Mouse (Mus musculus) heart, embryonic 14.5 days (tissue): ENCODE data around the gene Irf2. TPM values are rescaled to one million over a fixed set of nuclear protein-coding genes. Genes with fewer than 3 reads are reported as not detected.

Experiments
- ATAC-seq: fragments of 200-750 bp; cut with Nextera tagmentation; 2 replicates; pipeline ENCODE4 v1.8.0; 2017; ENCODE audit warnings: low read depth, moderate TSS enrichment; ENCODE audit not compliant: insufficient number of reproducible peaks, insufficient read depth, low FRiP score
- H3K27ac ChIP-seq, 2 experiments: fragments of 200-500 bp in 1 of 2; fragments of 300-500 bp in 1 of 2; sonication (generic) in 1 of 2; replicated peaks in 1 of 2; 2 replicates each; pipeline ENCODE4 v1.5.1; 2012 to 2014; ENCODE audit warnings: low read depth in 2 of 2, low read length in 2 of 2, control low read depth in 1 of 2, mild to moderate bottlenecking in 1 of 2, mixed read lengths in 1 of 2; ENCODE audit not compliant: control insufficient read depth in 1 of 2, insufficient read depth in 1 of 2
- H3K27me3 ChIP-seq: fragments of 300-500 bp; sonication (generic); 2 replicates; pipeline ENCODE4 v1.6.1; 2014; ENCODE audit warnings: mild to moderate bottlenecking, low read length, control low read depth; ENCODE audit not compliant: control insufficient read depth, insufficient read depth
- H3K36me3 ChIP-seq: fragments of 300-500 bp; sonication (generic); 2 replicates; pipeline ENCODE4 v1.6.1; 2014; ENCODE audit warnings: mild to moderate bottlenecking, control low read depth, low read length, mixed read lengths; ENCODE audit not compliant: control insufficient read depth, insufficient read depth
- H3K4me1 ChIP-seq, 2 experiments: fragments of 200-500 bp in 1 of 2; fragments of 300-500 bp in 1 of 2; sonication (generic) in 1 of 2; 2 replicates each; pipeline ENCODE4 v1.6.1; 2012 to 2014; ENCODE audit warnings: low read length in 2 of 2, control low read depth in 1 of 2, mixed read lengths in 1 of 2; ENCODE audit not compliant: control insufficient read depth in 2 of 2, insufficient read depth in 2 of 2
- H3K4me2 ChIP-seq: fragments of 300-500 bp; sonication (generic); 2 replicates; pipeline ENCODE4 v1.6.1; 2014; ENCODE audit warnings: mild to moderate bottlenecking, low read length
- H3K4me3 ChIP-seq, 2 experiments: fragments of 200-500 bp in 1 of 2; fragments of 300-500 bp in 1 of 2; sonication (generic) in 1 of 2; 2 replicates each; pipeline ENCODE4 v1.5.1; 2012 to 2014; ENCODE audit warnings: low read length in 2 of 2, mild to moderate bottlenecking in 2 of 2, control low read depth in 1 of 2, low read depth in 1 of 2, moderate library complexity in 1 of 2; ENCODE audit not compliant: control insufficient read depth in 1 of 2, insufficient read depth in 1 of 2
- H3K9ac ChIP-seq: fragments of 300-500 bp; sonication (generic); 2 replicates; pipeline ENCODE4 v1.6.1; 2014; ENCODE audit warnings: mild to moderate bottlenecking, low read length
- H3K9me3 ChIP-seq: fragments of 300-500 bp; sonication (generic); 2 replicates; pipeline ENCODE4 v1.6.1; 2016; ENCODE audit warnings: low read length, control low read depth; ENCODE audit not compliant: control insufficient read depth
- WGBS: fragments of 180-500 bp; shearing (Covaris S2); extraction: QIAGEN DNeasy Blood & Tissue Kit; methylation state at CpG from one replicate; pipeline ENCODE4 v1.1.7; 2014; 5-methylcytosine and 5-hydroxymethylcytosine counted together
- polyA plus RNA-seq: library from polyadenylated mRNA; unstranded; fragments of >200 nt; fragmentation: Nextera tagmentation; extraction: Ambion mirVana; gene quantifications from 2 replicates; pipeline ENCODE4 v1.2.1, GENCODE M21; 2014

The Irf2 gene
- polyA plus RNA-seq, 1 experiment from 2014 or later: 16.5 TPM

DNA sequence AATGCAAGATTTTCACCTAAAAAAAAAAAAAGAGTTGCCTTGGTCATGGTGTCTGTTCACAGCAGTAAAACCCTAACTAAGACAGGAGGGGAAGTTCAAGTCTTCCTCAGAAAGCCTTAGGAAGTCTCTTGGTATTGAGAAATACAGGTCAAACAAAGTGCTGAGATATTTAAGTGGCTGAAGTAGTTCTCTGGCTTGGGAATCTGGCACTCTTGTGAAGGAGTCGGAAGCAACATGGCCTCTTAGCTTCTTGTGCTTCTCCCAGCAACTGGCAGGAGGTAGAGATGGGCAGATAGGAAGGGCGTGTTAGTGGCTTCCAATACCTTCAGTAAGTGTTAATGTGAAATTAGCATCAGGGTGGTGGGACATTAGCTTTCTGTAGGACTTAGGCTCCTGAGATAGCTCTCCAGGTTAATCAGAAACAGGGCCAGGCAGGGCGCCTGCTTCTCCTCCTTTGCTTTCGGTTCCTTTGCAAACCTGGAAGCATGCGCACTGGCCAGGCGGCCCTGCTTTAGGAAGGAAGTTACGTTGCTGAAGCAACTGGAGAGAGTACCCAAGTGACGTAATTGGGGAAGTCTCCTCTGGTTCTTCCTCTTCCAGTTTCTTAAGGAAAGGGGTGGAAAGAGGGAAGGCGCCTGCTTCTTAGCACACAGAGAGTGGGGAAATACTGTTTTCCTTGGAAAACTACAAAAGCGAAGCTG lies 38.4 kb downstream of the Irf2 start:
- Histone ChIP-seq H3K9ac (no peak overlapping the region), H3K36me3 (no peaks in the 10 kb centered on the region), H3K9me3 (no peaks in the 10 kb centered on the region), H3K4me2 (no peak overlapping the region), H3K4me1 (no peaks in the 10 kb centered on the region), H3K27ac (no peak overlapping the region), H3K4me3 (no peak overlapping the region), H3K27me3 (no peaks in the 10 kb centered on the region)
- WGBS: 83% methylated on average over 10 of the region's 10 CpGs
- ATAC-seq: no peak

DNA sequence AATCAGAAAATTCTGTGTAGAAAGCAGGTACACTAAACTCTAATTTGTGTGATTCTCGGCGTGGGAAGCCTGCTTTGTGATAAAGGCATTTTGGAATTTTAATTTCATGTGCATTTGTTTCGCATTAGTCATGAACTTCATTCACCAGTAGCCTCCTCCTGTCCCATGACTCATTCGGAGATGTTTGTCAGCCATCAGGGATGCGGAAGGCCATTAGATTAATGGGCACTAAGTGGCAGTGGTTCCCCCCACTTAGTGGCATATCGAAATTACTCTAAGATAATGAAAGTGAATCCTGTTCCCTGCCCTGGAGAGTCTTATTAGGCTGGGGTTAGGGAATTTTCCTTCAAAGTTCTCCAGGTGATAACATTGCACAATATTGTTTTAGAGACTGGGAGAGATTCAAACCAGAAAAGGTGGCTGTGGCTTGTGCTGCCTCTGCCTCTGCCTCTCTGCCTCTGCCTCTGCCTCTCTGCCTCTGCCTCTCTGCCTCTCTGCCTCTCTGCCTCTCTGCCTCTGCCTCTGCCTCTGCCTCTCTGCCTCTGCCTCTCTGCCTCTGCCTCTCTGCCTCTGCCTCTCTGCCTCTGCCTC lies 41.6 kb downstream of the Irf2 start:
- no peaks in the 10 kb centered on the region for H3K36me3 ChIP-seq
- WGBS: 77% methylated on average over 6 of the region's 6 CpGs
- no peak overlapping the region for H3K4me2 ChIP-seq
- H3K27me3 ChIP-seq: no peaks in the 10 kb centered on the region
- no peaks in the 10 kb centered on the region for H3K4me1 ChIP-seq
- no peak overlapping the region for H3K9ac ChIP-seq
- no peak overlapping the region for H3K27ac ChIP-seq
- H3K9me3 ChIP-seq: no peaks in the 10 kb centered on the region
- no peak overlapping the region for H3K4me3 ChIP-seq
- ATAC-seq: no peak

DNA sequence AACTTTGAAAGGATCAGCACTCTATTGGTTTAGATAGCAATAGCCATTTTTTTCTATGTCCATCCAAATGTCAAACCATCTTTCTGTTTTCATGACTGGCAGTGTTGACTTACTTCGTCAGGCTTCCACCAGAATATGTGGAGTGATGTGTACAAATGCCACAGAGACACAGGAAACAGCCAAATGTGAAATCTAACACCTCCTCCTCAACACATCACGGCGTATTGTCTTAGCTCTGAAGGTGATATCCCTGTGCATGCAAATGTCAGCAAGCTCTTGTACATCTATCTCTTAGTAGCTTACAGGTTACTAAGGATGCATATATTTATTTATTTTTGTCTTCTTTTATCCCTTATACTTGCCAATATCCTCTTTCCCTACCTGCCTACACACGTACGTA lies 42.7 kb downstream of the Irf2 start:
- 94% methylated on average over 5 of the region's 5 CpGs for WGBS
- no peak overlapping the region for H3K4me3 ChIP-seq
- no peaks in the 10 kb centered on the region for H3K9me3 ChIP-seq
- ATAC-seq: no peak
- no peak overlapping the region for H3K27ac ChIP-seq
- no peak overlapping the region for H3K9ac ChIP-seq
- H3K4me1 ChIP-seq: no peaks in the 10 kb centered on the region
- H3K4me2 ChIP-seq: no peak overlapping the region
- H3K27me3 ChIP-seq: no peaks in the 10 kb centered on the region
- no peaks in the 10 kb centered on the region for H3K36me3 ChIP-seq

GRCm38 (mm10) chr8:46785070-46785469 lies 45.5 kb downstream of the Irf2 start:
- no peak overlapping the region for H3K4me3 ChIP-seq
- no peaks in the 10 kb centered on the region for H3K36me3 ChIP-seq
- no peak for ATAC-seq
- peaks cover 0 to 8% of the 10 kb centered on the region in 2 experiments; a peak in 1 of 4 replicates for H3K4me1 ChIP-seq
- no peaks in the 10 kb centered on the region for H3K27me3 ChIP-seq
- no peak overlapping the region for H3K9ac ChIP-seq
- WGBS: 74% methylated on average over 2 of the region's 2 CpGs
- no peak overlapping the region for H3K27ac ChIP-seq
- H3K9me3 ChIP-seq: 0 out of 2 replicates have a peak, but pooled peaks cover 4% of the 10 kb centered on the region
- no peak overlapping the region for H3K4me2 ChIP-seq

GRCm38 (mm10) chr8:46785926-46786325 lies 46.4 kb downstream of the Irf2 start:
- Histone ChIP-seq H3K27me3 (no peaks in the 10 kb centered on the region), H3K4me2 (no peak overlapping the region), H3K4me3 (no peak overlapping the region), H3K27ac (no peak overlapping the region), H3K9ac (no peak overlapping the region), H3K36me3 (no peaks in the 10 kb centered on the region), H3K9me3 (0 out of 2 replicates have a peak, but pooled peaks cover 4% of the 10 kb centered on the region), H3K4me1 (peaks cover 0 to 8% of the 10 kb centered on the region in 2 experiments; a peak in 2 of 4 replicates)
- no peak for ATAC-seq
- WGBS: 76% methylated on average over 6 of the region's 6 CpGs

GRCm38 (mm10) chr8:46789091-46789881 lies 49.8 kb downstream of the Irf2 start:
- Histone ChIP-seq H3K9ac (no peak overlapping the region), H3K4me1 (peaks cover 8 to 15% of the 10 kb centered on the region in 2 experiments), H3K4me2 (no peak overlapping the region), H3K27me3 (no peaks in the 10 kb centered on the region), H3K9me3 (0 out of 2 replicates have a peak, but pooled peaks cover 4% of the 10 kb centered on the region), H3K36me3 (peaks cover 11% of the 10 kb centered on the region), H3K27ac (0 out of 4 replicates have a peak overlapping the region, but pooled peaks of 1 of the 2 experiments have one; percentile 19), H3K4me3 (no peak overlapping the region)
- no peak for ATAC-seq
- 78% methylated on average over 5 of the region's 5 CpGs for WGBS

DNA sequence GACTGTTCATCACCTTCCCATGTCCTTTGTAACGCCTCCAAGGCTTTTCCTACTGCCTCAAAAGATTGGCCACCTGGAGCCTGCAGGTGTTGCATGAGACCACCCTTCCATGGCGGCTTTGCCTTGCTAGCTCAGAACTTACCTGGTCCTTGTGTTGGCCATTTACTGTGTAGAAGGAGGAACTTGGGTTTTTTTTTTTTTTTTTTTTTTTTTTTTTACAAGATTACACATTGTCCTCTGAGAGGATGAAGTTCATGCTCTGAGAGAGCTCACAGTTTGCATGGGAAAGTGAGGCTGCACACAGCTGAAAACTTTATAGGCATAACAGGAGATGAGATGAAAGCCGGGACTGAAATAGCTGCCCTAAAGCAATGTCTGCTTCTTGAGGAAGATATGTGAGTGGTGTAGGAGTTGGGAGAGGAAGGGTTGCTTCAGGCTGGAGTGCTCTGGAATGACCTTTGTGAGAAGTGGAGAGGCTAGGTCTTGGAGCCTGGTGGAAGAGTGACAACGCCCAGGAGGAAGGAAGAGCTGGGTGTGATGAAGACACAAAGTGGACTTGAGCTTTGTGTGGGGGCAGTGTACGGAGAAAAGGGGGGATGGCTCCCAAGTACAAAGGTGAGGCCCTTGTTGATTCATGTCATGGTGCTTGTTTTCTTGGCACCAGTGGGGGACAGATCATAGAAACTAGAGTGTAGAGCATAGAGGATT lies 52.3 kb downstream of the Irf2 start:
- no peak for ATAC-seq

More for the DNA sequence above, 52.3 kb downstream of the Irf2 start:
- Histone ChIP-seq H3K36me3 (peaks cover 22% of the 10 kb centered on the region), H3K27ac (no peak overlapping the region), H3K9me3 (0 out of 2 replicates have a peak, but pooled peaks cover 4% of the 10 kb centered on the region), H3K9ac (no peak overlapping the region), H3K4me2 (no peak overlapping the region), H3K4me3 (no peak overlapping the region), H3K4me1 (peaks cover 8 to 15% of the 10 kb centered on the region in 2 experiments), H3K27me3 (no peaks in the 10 kb centered on the region)
- WGBS: 86% methylated on average over 5 of the region's 5 CpGs
